Mouse (Mus musculus) C2C12 (cell line): ENCODE data around the gene Fam131c. TPM values are rescaled to one million over a fixed set of nuclear protein-coding genes. Genes with fewer than 3 reads are reported as not detected.
A peak's percentile ranks its signal among the peaks of the same experiment; 100 is the strongest.

Experiments
- H3K27me3 ChIP-seq: one replicate; pipeline ENCODE4 v1.6.1; 2011; ENCODE audit not compliant: control insufficient read depth, insufficient read depth, insufficient read length
- H3K36me3 ChIP-seq: one replicate; pipeline ENCODE4 v1.6.1; 2011; ENCODE audit not compliant: control insufficient read depth, insufficient read depth
- H3K4me3 ChIP-seq: one replicate; pipeline ENCODE4 v1.5.1; 2011; ENCODE audit warnings: mild to moderate bottlenecking, control low read depth; ENCODE audit not compliant: poor library complexity, insufficient read depth, severe bottlenecking
- H3K79me2 ChIP-seq: one replicate; pipeline ENCODE4 v1.6.1; 2011; ENCODE audit not compliant: control insufficient read depth, insufficient read depth
- H3K79me3 ChIP-seq: one replicate; pipeline ENCODE4 v1.6.1; 2011; ENCODE audit warnings: low read depth, control low read depth
- H3ac ChIP-seq: one replicate; pipeline ENCODE3; 2011; ENCODE audit warnings: low read depth; ENCODE audit not compliant: control insufficient read depth, insufficient read length
- CEBPB ChIP-seq: IDR thresholded peaks from one replicate; pipeline ENCODE4 v1.6.1; 2011; ENCODE audit warnings: low read depth, mild to moderate bottlenecking, control low read depth, moderate library complexity
- CTCF ChIP-seq: IDR thresholded peaks from one replicate; pipeline ENCODE4 v1.5.1; 2011; ENCODE audit not compliant: control insufficient read depth, insufficient read depth, insufficient read length
- FOSL1 ChIP-seq: IDR thresholded peaks from one replicate; pipeline ENCODE4 v1.8.0; 2011; ENCODE audit warnings: mild to moderate bottlenecking, low read length; ENCODE audit not compliant: poor library complexity, insufficient read depth, severe bottlenecking
- MAX ChIP-seq: IDR thresholded peaks from one replicate; pipeline ENCODE4 v1.6.1; 2011; ENCODE audit warnings: mild to moderate bottlenecking, control low read depth
- MYOD1 ChIP-seq: IDR thresholded peaks from one replicate; pipeline ENCODE4 v1.6.1; 2011; ENCODE audit warnings: low read depth; ENCODE audit not compliant: control insufficient read depth, insufficient read length
- MYOG ChIP-seq: IDR thresholded peaks from one replicate; pipeline ENCODE4 v1.6.1; 2011; ENCODE audit not compliant: control insufficient read depth, insufficient read length; ENCODE audit errors: extremely low read depth
- USF1 ChIP-seq: IDR thresholded peaks from one replicate; pipeline ENCODE4 v1.6.1; 2011; ENCODE audit warnings: low read depth, mild to moderate bottlenecking, control low read depth, moderate library complexity
- polyA plus RNA-seq: library from polyadenylated mRNA; unstranded; fragments of >200 nt; fragmentation: generic; extraction: Trizol; gene quantifications from one replicate; pipeline ENCODE4 v1.2.1, GENCODE M21; 2012; ENCODE audit warnings: missing spikeins

Fam131c gene
- polyA plus RNA-seq, 1 experiment = 1.9 TPM

- Histone ChIP-seq H3ac (no peak overlapping the region), H3K36me3 (no peaks in the 10 kb centered on the region), H3K79me2 (no peaks in the 10 kb centered on the region), H3K4me3 (no peak overlapping the region), H3K27me3 (no peaks in the 10 kb centered on the region), H3K79me3 (no peaks in the 10 kb centered on the region)
- TF ChIP-seq CEBPB (no peak), MYOD1 (no peak), MYOG (no peak), FOSL1 (no peak), MAX (no peak), USF1 (no peak), CTCF (no peak)
Observed at GRCm38 (mm10) chr4:141360846-141361245, 7.2 kb upstream of the Fam131c start.

DNA sequence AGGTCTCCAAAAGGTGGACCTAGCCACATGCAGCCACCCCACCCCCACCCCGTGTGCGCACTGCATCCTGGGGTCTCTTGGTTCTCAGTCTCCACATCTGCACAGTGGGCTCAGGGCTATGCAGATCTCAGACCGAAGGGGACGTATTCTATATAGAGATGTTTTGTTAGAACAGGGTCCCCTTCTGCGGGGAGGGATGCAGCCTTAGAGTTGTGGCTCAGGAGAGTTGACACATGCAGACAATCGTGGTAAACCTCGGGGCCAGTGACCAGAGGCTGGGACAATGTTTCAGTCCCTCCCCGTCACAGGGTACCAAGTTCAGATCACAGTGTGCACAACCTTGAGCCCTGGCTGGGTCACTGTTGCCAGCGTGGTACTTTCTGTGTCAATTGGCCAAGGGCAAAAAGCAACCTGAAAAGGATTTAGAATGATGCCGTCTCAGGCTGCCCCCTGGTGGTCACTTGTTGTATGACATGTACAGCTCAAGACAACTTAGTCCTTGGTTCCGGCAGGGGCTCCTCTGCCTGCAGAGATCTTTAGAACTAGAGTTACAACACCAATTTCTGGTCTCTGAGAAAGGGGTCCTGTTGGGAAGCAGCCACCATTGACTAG, 5.0 kb upstream of the Fam131c start:
- no peaks in the 10 kb centered on the region for H3K27me3 ChIP-seq
- peak; percentile 75 for TF ChIP-seq CTCF
- TF ChIP-seq USF1 = no peak
- TF ChIP-seq MYOD1 = no peak
- H3K36me3 ChIP-seq = no peaks in the 10 kb centered on the region
- H3K79me3 ChIP-seq = no peaks in the 10 kb centered on the region
- H3K4me3 ChIP-seq = no peak overlapping the region
- no peak overlapping the region for H3ac ChIP-seq
- no peaks in the 10 kb centered on the region for H3K79me2 ChIP-seq

- Histone ChIP-seq H3K4me3 (no peak overlapping the region), H3K79me3 (no peaks in the 10 kb centered on the region), H3K79me2 (no peaks in the 10 kb centered on the region), H3ac (no peak overlapping the region), H3K36me3 (no peaks in the 10 kb centered on the region), H3K27me3 (no peaks in the 10 kb centered on the region)
- no peak for TF ChIP-seq FOSL1
- TF ChIP-seq MYOD1 = no peak
- no peak for TF ChIP-seq MYOG
- TF ChIP-seq CTCF = no peak
- no peak for TF ChIP-seq USF1
- no peak for TF ChIP-seq CEBPB
- no peak for TF ChIP-seq MAX
Observed at GRCm38 (mm10) chr4:141365126-141365525, 2.9 kb upstream of the Fam131c start.

GRCm38 (mm10) chr4:141365876-141366275, 2.1 kb upstream of the Fam131c start:
- Histone ChIP-seq H3K36me3 (no peaks in the 10 kb centered on the region), H3ac (peak overlapping the region; percentile 54), H3K27me3 (no peaks in the 10 kb centered on the region), H3K79me3 (no peaks in the 10 kb centered on the region), H3K79me2 (no peaks in the 10 kb centered on the region), H3K4me3 (no peak overlapping the region)
- peak; percentile 73 for TF ChIP-seq MYOD1
- peak; percentile 10 for TF ChIP-seq MAX
- TF ChIP-seq USF1 = no peak

DNA sequence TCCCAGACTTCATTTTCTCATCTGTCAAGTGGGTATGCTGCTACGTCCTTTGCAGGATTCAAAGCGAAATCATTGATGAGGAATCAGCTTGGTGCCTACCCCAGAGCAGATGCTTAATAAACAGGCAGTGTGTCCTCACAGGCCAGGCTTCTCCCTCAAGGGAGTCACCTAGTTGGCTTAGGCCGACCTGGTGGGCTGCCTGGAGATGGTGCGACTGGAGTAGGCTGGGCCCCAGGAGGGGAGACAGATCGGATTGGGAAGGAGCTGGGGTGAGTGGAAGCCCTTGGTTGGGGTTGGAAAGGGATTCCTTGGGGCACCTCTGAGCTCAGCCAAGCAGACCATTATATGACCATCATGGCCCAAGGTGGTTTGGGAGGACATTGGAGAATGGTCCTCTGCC, 4.4 kb downstream of the Fam131c start:
- no peaks in the 10 kb centered on the region for H3K79me2 ChIP-seq
- H3K79me3 ChIP-seq = no peaks in the 10 kb centered on the region
- H3K4me3 ChIP-seq = no peak overlapping the region
- no peaks in the 10 kb centered on the region for H3K36me3 ChIP-seq
- H3ac ChIP-seq = no peak overlapping the region
- TF ChIP-seq FOSL1 = no peak
- no peak for TF ChIP-seq MAX
- no peak for TF ChIP-seq CTCF
- TF ChIP-seq USF1 = no peak
- TF ChIP-seq CEBPB = no peak
- TF ChIP-seq MYOG = no peak
- TF ChIP-seq MYOD1 = no peak
- no peaks in the 10 kb centered on the region for H3K27me3 ChIP-seq

DNA sequence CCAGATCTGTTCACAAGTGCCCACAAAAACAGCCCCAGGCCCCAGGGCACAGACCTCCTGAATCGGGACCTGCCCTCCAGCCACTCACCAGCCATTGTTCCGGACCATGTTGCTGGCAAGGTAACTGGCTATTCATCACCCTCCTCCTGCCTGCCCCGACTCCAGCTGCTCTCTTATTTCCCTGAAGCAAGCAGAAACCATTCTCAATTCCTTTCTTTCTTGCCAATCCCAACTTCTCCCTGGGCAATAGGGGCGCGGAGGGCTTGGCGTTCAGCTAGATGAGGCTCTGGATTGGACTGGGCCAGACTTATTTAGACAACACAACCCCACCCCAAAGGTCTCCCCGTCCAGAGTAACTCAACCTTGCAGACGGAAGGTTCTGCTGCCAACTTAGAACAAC, 11.7 kb downstream of the Fam131c start:
- no peaks in the 10 kb centered on the region for H3K79me3 ChIP-seq
- H3K79me2 ChIP-seq = no peaks in the 10 kb centered on the region
- no peak for TF ChIP-seq MAX
- no peak for TF ChIP-seq MYOG
- no peak for TF ChIP-seq FOSL1
- TF ChIP-seq CEBPB = no peak
- TF ChIP-seq USF1 = no peak
- TF ChIP-seq CTCF = no peak
- H3K27me3 ChIP-seq = peaks cover 11% of the 10 kb centered on the region
- H3ac ChIP-seq = no peak overlapping the region
- H3K36me3 ChIP-seq = no peaks in the 10 kb centered on the region
- no peak overlapping the region for H3K4me3 ChIP-seq
